Mouse (Mus musculus) cerebellum, postnatal 14 days (tissue): ENCODE data around the gene 2210011C24Rik.
"Not testable (repeated sequence)": the region's sequence is repeated elsewhere in the genome, so short reads cannot be mapped to it uniquely, and the experiment has no call there.

Source experiments
- DNase-seq, 2 experiments: peaks; one replicate each; pipeline ENCODE4 v3.0.0; 2021; ENCODE audit warnings: mixed read lengths in 2 of 2

2210011C24Rik gene

GRCm38 (mm10) chr8:83990170-83990569, 21.8 kb downstream of the 2210011C24Rik start:
- no peak for DNase-seq

GRCm38 (mm10) chr8:83989243-83989642, 22.7 kb downstream of the 2210011C24Rik start:
- no peak for DNase-seq

- not testable (repeated sequence) for DNase-seq
Observed at GRCm38 (mm10) chr8:83983222-83983621, 28.7 kb downstream of the 2210011C24Rik start.

- DNase-seq: no peak
Observed at GRCm38 (mm10) chr8:83982449-83982848, 29.5 kb downstream of the 2210011C24Rik start.

GRCm38 (mm10) chr8:83981533-83981932, 30.4 kb downstream of the 2210011C24Rik start:
- DNase-seq: peak in 1 of 2 experiments; percentile 59

- peak in 1 of 2 experiments; percentile 49 for DNase-seq
Observed at GRCm38 (mm10) chr8:83980845-83981244, 31.1 kb downstream of the 2210011C24Rik start.

GRCm38 (mm10) chr8:83980250-83980649, 31.7 kb downstream of the 2210011C24Rik start:
- peak in 1 of 2 experiments; percentile 55 for DNase-seq

- DNase-seq: no peak
Observed at GRCm38 (mm10) chr8:83978200-83978599, 33.8 kb downstream of the 2210011C24Rik start.

GRCm38 (mm10) chr8:83977646-83978045, 34.3 kb downstream of the 2210011C24Rik start:
- DNase-seq: no peak

GRCm38 (mm10) chr8:83976779-83977350, 35.1 kb downstream of the 2210011C24Rik start:
- DNase-seq: no peak

GRCm38 (mm10) chr8:83976101-83976630, 35.8 kb downstream of the 2210011C24Rik start:
- DNase-seq: no peak

- no peak for DNase-seq
Observed at GRCm38 (mm10) chr8:83974521-83974920, 37.5 kb downstream of the 2210011C24Rik start.

GRCm38 (mm10) chr8:83973161-83974031, 38.6 kb downstream of the 2210011C24Rik start:
- DNase-seq: peak; percentile 64 to 77

- peak; percentile 98 for DNase-seq
Observed at GRCm38 (mm10) chr8:83972150-83973120, 39.5 kb downstream of the 2210011C24Rik start, which contains the start of gene Prkaca. TSS of gene Prkaca (plus strand) at chr8:83972993.

GRCm38 (mm10) chr8:83971661-83972060, 40.3 kb downstream of the 2210011C24Rik start:
- DNase-seq: no peak

GRCm38 (mm10) chr8:83971121-83971520, 40.9 kb downstream of the 2210011C24Rik start:
- DNase-seq: no peak

GRCm38 (mm10) chr8:83967701-83968100, 44.3 kb downstream of the 2210011C24Rik start:
- DNase-seq: no peak

GRCm38 (mm10) chr8:83964015-83964765, 47.8 kb downstream of the 2210011C24Rik start:
- no peak for DNase-seq
